8 mouse cellular contexts compared by ENCODE assay signal in the genomic region with DNA sequence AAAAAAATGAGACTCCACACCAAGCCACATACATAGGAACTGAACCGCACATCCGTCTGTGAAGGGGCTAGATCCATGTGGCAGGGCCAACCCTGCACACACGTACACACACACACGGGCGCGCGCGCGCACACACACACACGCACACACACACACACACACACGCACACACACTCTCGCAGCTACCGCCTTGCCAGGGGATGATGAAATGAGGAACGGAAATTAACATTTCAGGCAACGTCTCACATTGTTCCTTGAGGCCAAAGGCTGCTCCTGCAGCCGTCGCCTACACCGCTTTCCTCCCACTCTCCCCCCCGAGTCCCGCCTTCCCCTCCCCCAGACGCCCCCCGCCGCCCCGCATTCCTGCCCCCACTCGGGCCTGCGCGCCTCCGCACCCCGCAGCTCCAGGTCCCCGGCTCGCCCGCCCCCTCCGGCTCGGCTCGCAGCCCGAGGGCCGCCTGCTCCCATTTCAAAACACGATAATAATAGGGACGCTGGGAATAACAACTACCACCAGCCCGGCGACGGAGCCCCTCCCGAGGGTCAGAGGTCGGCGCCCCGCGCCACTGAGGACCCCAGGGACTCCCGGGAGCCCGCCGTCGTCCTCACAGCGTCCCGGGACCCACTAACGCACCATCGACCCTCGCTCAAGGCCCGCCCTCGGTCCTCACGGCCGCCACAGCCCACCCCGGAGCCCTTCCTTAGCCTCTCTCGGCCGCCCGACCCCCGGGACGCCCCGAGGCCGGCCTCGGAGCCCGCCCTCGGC. TPM values are rescaled to one million over a fixed set of nuclear protein-coding genes. Genes with fewer than 3 reads are reported as not detected.
DNase-seq lines count a peak whose midpoint lies in the region; ATAC-seq and TF ChIP-seq lines count a peak whose summit lies in the region.

No protein-coding gene starts in this region.

- H3K27me3 ChIP-seq in embryonic facial prominence, embryonic 12.5 days: no peaks in the 10 kb centered on the region
- H3K27me3 ChIP-seq in kidney, embryonic 14.5 days (ENCODE audit: control insufficient read depth, insufficient read depth, low read length): no peaks in the 10 kb centered on the region
- H3K27me3 ChIP-seq in liver, adult 2 months (ENCODE audit: control insufficient read depth, insufficient read depth, low read length): no peaks in the 10 kb centered on the region
- H3K27me3 ChIP-seq in myocyte (ENCODE audit: control insufficient read depth, insufficient read depth, insufficient read length): no peaks in the 10 kb centered on the region
- no peaks in the 10 kb centered on the region for H3K27me3 ChIP-seq in splenic B cell, adult 2 months (ENCODE audit: control insufficient read depth, insufficient read depth, low read length, poor library complexity, severe bottlenecking)

- peak; percentile 68 for DNase-seq in 3134 (ENCODE audit: extremely low read depth, insufficient read length, low spot score)
- DNase-seq in adrenal gland, postnatal 10 days: peak; percentile 71
- DNase-seq in heart, adult 9 months (ENCODE audit: low spot score in 2 of 2): peak; percentile 67 to 74
- peak; percentile 72 for DNase-seq in liver, adult 2 months (ENCODE audit: extremely low read depth, low read depth, low spot score)
- peak; percentile 89 for DNase-seq in splenic B cell, adult 2 months (ENCODE audit: low read depth, low spot score)

- peak overlapping the region; percentile 100 for H3K9ac ChIP-seq in embryonic facial prominence, embryonic 12.5 days
- peak overlapping the region; percentile 100 for H3K9ac ChIP-seq in kidney, embryonic 14.5 days (ENCODE audit: low read depth, low read length)
- peak overlapping the region; percentile 91 for H3K9ac ChIP-seq in liver, adult 2 months (ENCODE audit: low read depth, low read length)

- TF ChIP-seq CTCF in liver, adult 2 months (IDR thresholded peaks at IDR 0.05; ENCODE audit: low read depth, low read length): peak; percentile 21; the same call in 1 of the 2 replicates

- no peaks in the 10 kb centered on the region for H3K9me3 ChIP-seq in embryonic facial prominence, embryonic 12.5 days
- no peaks in the 10 kb centered on the region for H3K9me3 ChIP-seq in kidney, embryonic 14.5 days (ENCODE audit: control insufficient read depth, low read length)

- WGBS in embryonic facial prominence, embryonic 12.5 days: under 1% methylated on average over 56 of the region's 71 CpGs
- under 1% methylated on average over 57 of the region's 71 CpGs for WGBS in kidney, embryonic 14.5 days
- under 1% methylated on average over 62 of the region's 71 CpGs for WGBS in liver, adult 2 months

- H3K4me1 ChIP-seq in embryonic facial prominence, embryonic 12.5 days: peaks cover 30% of the 10 kb centered on the region
- H3K4me1 ChIP-seq in kidney, embryonic 14.5 days (ENCODE audit: control insufficient read depth, insufficient read depth, low read length): peaks cover 29% of the 10 kb centered on the region
- H3K4me1 ChIP-seq in liver, adult 2 months (ENCODE audit: control insufficient read depth, insufficient read depth, low read length): peaks cover 25% of the 10 kb centered on the region

- H3K79me2 ChIP-seq in liver, adult 2 months (ENCODE audit: control insufficient read depth, insufficient read depth, low read length): peaks cover 41% of the 10 kb centered on the region
- peaks cover 59% of the 10 kb centered on the region for H3K79me2 ChIP-seq in myocyte (ENCODE audit: control insufficient read depth, insufficient read depth)

- H3K36me3 ChIP-seq in embryonic facial prominence, embryonic 12.5 days: no peaks in the 10 kb centered on the region
- no peaks in the 10 kb centered on the region for H3K36me3 ChIP-seq in kidney, embryonic 14.5 days (ENCODE audit: control insufficient read depth, insufficient read depth, low read length)
- no peaks in the 10 kb centered on the region for H3K36me3 ChIP-seq in liver, adult 2 months (ENCODE audit: control insufficient read depth, insufficient read depth, low read length)
- H3K36me3 ChIP-seq in myocyte (ENCODE audit: control insufficient read depth, insufficient read depth): no peaks in the 10 kb centered on the region
- peaks cover 2% of the 10 kb centered on the region; the same call in 1 of the 2 replicates for H3K36me3 ChIP-seq in splenic B cell, adult 2 months (ENCODE audit: control insufficient read depth, insufficient read depth, low read length, poor library complexity, severe bottlenecking)

- ATAC-seq in embryonic facial prominence, embryonic 12.5 days (ENCODE audit: insufficient number of reproducible peaks, insufficient read depth, low FRiP score, low TSS enrichment): 0 out of 2 replicates have a peak, but pooled peaks have one; percentile 1
- peak; percentile 4; the same call in 1 of the 2 replicates for ATAC-seq in kidney, embryonic 14.5 days (ENCODE audit: low FRiP score, low TSS enrichment)

- H3ac ChIP-seq in myocyte (ENCODE audit: control insufficient read depth, insufficient read length): peak overlapping the region; percentile 95

- TF ChIP-seq POLR2A in liver, adult 2 months (IDR thresholded peaks at IDR 0.05; ENCODE audit: extremely low read depth, insufficient read depth, low read length): 0 out of 2 replicates have a peak, but pooled peaks have one; percentile 5
- peak; percentile 19 for TF ChIP-seq POLR2A in myocyte (IDR thresholded peaks at IDR 0.05; ENCODE audit: insufficient read length, low read depth)

- peak overlapping the region; percentile 99 for H3K4me3 ChIP-seq in embryonic facial prominence, embryonic 12.5 days
- H3K4me3 ChIP-seq in kidney, embryonic 14.5 days (ENCODE audit: low read length): peak overlapping the region; percentile 100
- H3K4me3 ChIP-seq in liver, adult 2 months (ENCODE audit: insufficient read depth, low read depth, low read length): peak overlapping the region; percentile 96
- H3K4me3 ChIP-seq in myocyte: peak overlapping the region; percentile 56

- peak overlapping the region; percentile 84 for H3K4me2 ChIP-seq in embryonic facial prominence, embryonic 12.5 days (replicated peaks)
- H3K4me2 ChIP-seq in kidney, embryonic 14.5 days (replicated peaks; ENCODE audit: low read depth, low read length): peak overlapping the region; percentile 71
- H3K4me2 ChIP-seq in myocyte (ENCODE audit: low read depth): peak overlapping the region; percentile 89

- peak overlapping the region; percentile 98 for H3K27ac ChIP-seq in embryonic facial prominence, embryonic 12.5 days
- H3K27ac ChIP-seq in kidney, embryonic 14.5 days (ENCODE audit: low read depth, low read length): peak overlapping the region; percentile 96
- peak overlapping the region; percentile 96 for H3K27ac ChIP-seq in liver, adult 2 months (replicated peaks; ENCODE audit: insufficient read depth, low read depth, low read length)

TF ChIP-seq in myocyte, 11 proteins besides CTCF, POLR2A, EP300 and RAD21:
- TF ChIP-seq REST (IDR thresholded peaks at IDR 0.05; ENCODE audit: insufficient read depth, insufficient read length) (no peak), MAX (IDR thresholded peaks at IDR 0.05; ENCODE audit: low read depth) (no peak), MYOD1 (IDR thresholded peaks at IDR 0.05; ENCODE audit: control insufficient read depth in 1 of 3, insufficient read length in 2 of 3, low read depth in 2 of 3) (no peak), USF1 (IDR thresholded peaks at IDR 0.05; ENCODE audit: low read depth) (no peak), TCF3 (IDR thresholded peaks at IDR 0.05; ENCODE audit: insufficient read length, low read depth) (no peak), CEBPB (IDR thresholded peaks at IDR 0.05; ENCODE audit: insufficient read depth, poor library complexity, severe bottlenecking) (0 out of 2 replicates have a peak, but pooled peaks have one; percentile 4), SRF (IDR thresholded peaks at IDR 0.05; ENCODE audit: control insufficient read depth, insufficient read length, low read depth) (no peak), POLR2AphosphoS2 (IDR thresholded peaks at IDR 0.05; ENCODE audit: insufficient read length, low read depth) (peak; percentile 51), MYOG (IDR thresholded peaks at IDR 0.05; ENCODE audit: control insufficient read depth in 1 of 3, insufficient read depth in 1 of 3, insufficient read length in 2 of 3, low read depth in 2 of 3) (peak in 1 of 3 experiments; percentile 9), E2F4 (IDR thresholded peaks at IDR 0.05; ENCODE audit: insufficient read depth) (no peak), TCF12 (IDR thresholded peaks at IDR 0.05; ENCODE audit: insufficient read depth, poor library complexity, severe bottlenecking) (no peak)

RNA-seq across cellular contexts. Expression of a gene that starts 0.9 kb away (rescaled TPM):
- total RNA-seq in adrenal gland, postnatal 10 days (2021): 100 to 1,000 TPM in 1 of 2 experiments, 10 to 100 TPM in 1; 73.9 to 103 TPM
- 73.1 and 102 TPM in 2 replicates for polyA plus RNA-seq in embryonic facial prominence, embryonic 12.5 days (2016; fragmentation: Nextera tagmentation; extraction: Ambion mirVana)
- 44.3 and 55.5 TPM in 2 replicates for polyA plus RNA-seq in kidney, embryonic 14.5 days (2014; fragmentation: Nextera tagmentation; extraction: Ambion mirVana)
- 22.1 and 28.0 TPM in 2 replicates for total RNA-seq in liver, adult 2 months (2014; rRNA removed)
- polyA plus RNA-seq in liver, adult 2 months (2012; rRNA removed): 22.7 and 28.3 TPM in 2 replicates
- 56.4 TPM for polyA plus RNA-seq in myocyte (2012; fragmentation: generic; extraction: Trizol)

RNA-seq across cellular contexts. Expression of a gene that starts 21.6 kb away (rescaled TPM):
- 10 to 100 TPM; 64.9 to 82.8 TPM for total RNA-seq in adrenal gland, postnatal 10 days (2021)
- polyA plus RNA-seq in embryonic facial prominence, embryonic 12.5 days (2016; fragmentation: Nextera tagmentation; extraction: Ambion mirVana): 55.5 and 58.2 TPM in 2 replicates
- polyA plus RNA-seq in kidney, embryonic 14.5 days (2014; fragmentation: Nextera tagmentation; extraction: Ambion mirVana): 45.9 and 51.2 TPM in 2 replicates
- total RNA-seq in liver, adult 2 months (2014; rRNA removed): 27.4 and 29.5 TPM in 2 replicates
- 62.4 and 81.4 TPM in 2 replicates for polyA plus RNA-seq in liver, adult 2 months (2012; rRNA removed)
- 83.4 TPM for polyA plus RNA-seq in myocyte (2012; fragmentation: generic; extraction: Trizol)

Comparison
In these comparisons a context has a peak if more than half of its experiments do, and no peak if none do; other contexts are left out.
1. Peak in every context shown above with its lines: DNase-seq, ATAC-seq, H3K4me3 ChIP-seq and H3K27ac ChIP-seq.